Comparison of ENCODE assay signal across 20 mouse cellular contexts in genomic region chr17:69155034-69155433, GRCm38 (mm10).
A peak's percentile ranks its signal among the peaks of the same experiment; 100 is the strongest.
DNase-seq lines count a peak whose midpoint lies in the region.
"Had no signal": no experiment of that assay in that cellular context is flagged by ENCODE, and none has a peak within 500 bp of the region (broad histone marks: within the 10 kb centered on the region; RNA-seq: fewer than 3 reads in every experiment).

No protein-coding gene starts in this region.

- intact Hi-C loops in left cerebral cortex, postnatal 25 days (cut with DNase I) = loop anchor here (5.0 kb wide), 1 partner anchor 52 kb away; no protein-coding TSS in a partner anchor
- intact Hi-C loops in left cerebral cortex, postnatal 4 days (cut with DNase I) = loop anchor here (10.0 kb wide), 1 partner anchor 190 kb away; no protein-coding TSS in a partner anchor

- peak; percentile 28 for DNase-seq in layer of hippocampus, adult 11-12 months (ENCODE audit: low spot score)
- DNase-seq in layer of hippocampus, postnatal 10 days (ENCODE audit: low spot score in 2 of 2) = no peak
- peak; percentile 16 to 64 for DNase-seq in left cerebral cortex, postnatal 25 days (ENCODE audit: low spot score in 2 of 2)
- no peak for DNase-seq in left cerebral cortex, postnatal 4 days
- DNase-seq in Muller cell, postnatal 12 days (ENCODE audit: inconsistent ontology term) = peak; percentile 9
- peak; percentile 58 for DNase-seq in telencephalon, adult 2 months (ENCODE audit: low read depth, low spot score)
- DNase-seq in urinary bladder, adult 2 months (ENCODE audit: low spot score) = no peak
- DNase-seq: adrenal gland, adult 2 months; adrenal gland, postnatal 36 days; cerebellum, adult 2 months; cerebellum, postnatal 25 days; gastrocnemius, postnatal 25 days; heart, adult 18-20 months; heart, postnatal 4 days; kidney, adult 9 months; kidney, postnatal 10 days; lung, embryonic 14.5 days; lung, postnatal 14 days; midbrain, embryonic 14.5 days; thymus, postnatal 14 days had no signal

Comparison
In these comparisons a context has a peak if more than half of its experiments do, and no peak if none do; other contexts are left out.
1. DNase-seq: peak in layer of hippocampus, adult 11-12 months (single experiment), left cerebral cortex, postnatal 25 days (2 of 2), Muller cell, postnatal 12 days (single experiment) and telencephalon, adult 2 months (single experiment); none in layer of hippocampus, postnatal 10 days (0 of 2), left cerebral cortex, postnatal 4 days (single experiment) and urinary bladder, adult 2 months (single experiment).